Mouse (Mus musculus) liver, adult 2 months (tissue): ENCODE results near the gene Coro2b.

Source experiments
- CTCF ChIP-seq: fragments of 200-500 bp; IDR thresholded peaks from 2 replicates; pipeline ENCODE4 v1.5.1; 2011; ENCODE audit warnings: low read depth, low read length, control low read depth
- POLR2A ChIP-seq: fragments of 200-500 bp; IDR thresholded peaks from 2 replicates; pipeline ENCODE4 v1.6.1; 2011; ENCODE audit warnings: low read length, control low read depth; ENCODE audit not compliant: insufficient read depth; ENCODE audit errors: extremely low read depth

- TF ChIP-seq POLR2A (no peak), CTCF (no peak)
Observed at GRCm38 (mm10) chr9:62520933-62521332, 15.9 kb downstream of the Coro2b start.
